Mouse (Mus musculus) neural tube, embryonic 11.5 days (tissue): ENCODE results near the gene Vgll4. TPM values are rescaled to one million over a fixed set of nuclear protein-coding genes. Genes with fewer than 3 reads are reported as not detected.

Experiments
- ATAC-seq: fragments of 200-750 bp; cut with Nextera tagmentation; 2 replicates; pipeline ENCODE4 v1.8.0; 2017; ENCODE audit warnings: moderate number of reproducible peaks, mild to moderate bottlenecking, moderate TSS enrichment, moderate library complexity; ENCODE audit not compliant: insufficient read depth, low FRiP score, low TSS enrichment
- DNase-seq: peaks from one replicate; pipeline ENCODE4 v3.0.0-alpha.2; 2015; ENCODE audit warnings: low spot score
- H3K27ac ChIP-seq: fragments of 300-500 bp; sonication (generic); 2 replicates; pipeline ENCODE4 v1.5.1; 2014; ENCODE audit warnings: low read depth, mild to moderate bottlenecking, low read length
- H3K27me3 ChIP-seq: fragments of 300-500 bp; sonication (generic); 2 replicates; pipeline ENCODE4 v1.6.1; 2014; ENCODE audit warnings: mild to moderate bottlenecking, low read length, mixed read lengths; ENCODE audit not compliant: control insufficient read depth, insufficient read depth
- H3K36me3 ChIP-seq: fragments of 300-500 bp; sonication (generic); 2 replicates; pipeline ENCODE4 v1.6.1; 2014; ENCODE audit warnings: mild to moderate bottlenecking, low read length, moderate library complexity, mixed read lengths; ENCODE audit not compliant: control insufficient read depth, insufficient read depth
- H3K4me1 ChIP-seq: fragments of 300-500 bp; sonication (generic); 2 replicates; pipeline ENCODE4 v1.6.1; 2014; ENCODE audit warnings: low read length, mixed read lengths; ENCODE audit not compliant: control insufficient read depth, insufficient read depth
- H3K4me2 ChIP-seq: fragments of 300-500 bp; sonication (generic); 2 replicates; pipeline ENCODE4 v1.6.1; 2014; ENCODE audit warnings: low read depth, mild to moderate bottlenecking, moderate library complexity
- H3K4me3 ChIP-seq: fragments of 300-500 bp; sonication (generic); 2 replicates; pipeline ENCODE4 v1.5.1; 2014; ENCODE audit warnings: low read depth, low read length
- H3K9ac ChIP-seq: fragments of 300-500 bp; sonication (generic); 2 replicates; pipeline ENCODE4 v1.6.1; 2014; ENCODE audit warnings: mild to moderate bottlenecking, low read length
- H3K9me3 ChIP-seq: fragments of 300-500 bp; sonication (generic); 2 replicates; pipeline ENCODE4 v1.6.1; 2016; ENCODE audit warnings: low read length; ENCODE audit not compliant: control insufficient read depth
- WGBS: fragments of 180-500 bp; shearing (Covaris S2); extraction: QIAGEN DNeasy Blood & Tissue Kit; methylation state at CpG from one replicate; pipeline ENCODE4 v1.1.7; 2014; 5-methylcytosine and 5-hydroxymethylcytosine counted together
- polyA plus RNA-seq: library from polyadenylated mRNA; unstranded; fragments of >200 nt; fragmentation: Nextera tagmentation; extraction: Ambion mirVana; gene quantifications from 2 replicates; pipeline ENCODE4 v1.2.1, GENCODE M21; 2014

Vgll4 gene
- polyA plus RNA-seq, 1 experiment from 2014 or later, result 62.3 TPM

GRCm38 (mm10) chr6:115005351-115005890 is 35.6 kb upstream of the Vgll4 start:
- no peak overlapping the region for H3K9ac ChIP-seq
- no peaks in the 10 kb centered on the region for H3K9me3 ChIP-seq
- no peaks in the 10 kb centered on the region for H3K4me1 ChIP-seq
- no peaks in the 10 kb centered on the region for H3K27me3 ChIP-seq
- DNase-seq, result no peak
- H3K4me2 ChIP-seq, result no peak overlapping the region
- no peaks in the 10 kb centered on the region for H3K36me3 ChIP-seq
- H3K27ac ChIP-seq, result no peak overlapping the region
- WGBS, result 90% methylated on average over 8 of the region's 8 CpGs
- no peak overlapping the region for H3K4me3 ChIP-seq
- no peak for ATAC-seq

- Histone ChIP-seq H3K4me2 (no peak overlapping the region), H3K4me3 (no peak overlapping the region), H3K9ac (no peak overlapping the region), H3K27ac (no peak overlapping the region), H3K27me3 (no peaks in the 10 kb centered on the region), H3K36me3 (no peaks in the 10 kb centered on the region), H3K4me1 (no peaks in the 10 kb centered on the region), H3K9me3 (no peaks in the 10 kb centered on the region)
- DNase-seq (no peak), ATAC-seq (no peak)
- WGBS, result 85% methylated on average over 8 of the region's 8 CpGs
These were observed 34.8 kb upstream of the Vgll4 start for GRCm38 (mm10) chr6:115004636-115005035.

GRCm38 (mm10) chr6:114998374-114999031 is 28.7 kb upstream of the Vgll4 start:
- Histone ChIP-seq H3K9ac (no peak overlapping the region), H3K4me2 (no peak overlapping the region), H3K27me3 (no peaks in the 10 kb centered on the region), H3K4me3 (no peak overlapping the region), H3K36me3 (no peaks in the 10 kb centered on the region), H3K4me1 (no peaks in the 10 kb centered on the region), H3K9me3 (no peaks in the 10 kb centered on the region), H3K27ac (no peak overlapping the region)
- 85% methylated on average over 16 of the region's 16 CpGs for WGBS
- DNase-seq (no peak), ATAC-seq (no peak)

- DNase-seq, result no peak
- H3K4me1 ChIP-seq, result no peaks in the 10 kb centered on the region
- H3K9ac ChIP-seq, result no peak overlapping the region
- H3K27ac ChIP-seq, result no peak overlapping the region
- H3K27me3 ChIP-seq, result no peaks in the 10 kb centered on the region
- no peak overlapping the region for H3K4me2 ChIP-seq
- no peaks in the 10 kb centered on the region for H3K9me3 ChIP-seq
- H3K4me3 ChIP-seq, result no peak overlapping the region
- 57% methylated on average over 5 of the region's 5 CpGs for WGBS
- no peaks in the 10 kb centered on the region for H3K36me3 ChIP-seq
- no peak for ATAC-seq
These were observed 27.7 kb upstream of the Vgll4 start for GRCm38 (mm10) chr6:114997471-114997870.

GRCm38 (mm10) chr6:114996910-114997309 is 27.1 kb upstream of the Vgll4 start:
- no peak overlapping the region for H3K4me3 ChIP-seq
- no peaks in the 10 kb centered on the region for H3K27me3 ChIP-seq
- no peak overlapping the region for H3K27ac ChIP-seq
- H3K4me1 ChIP-seq, result no peaks in the 10 kb centered on the region
- no peak overlapping the region for H3K4me2 ChIP-seq
- ATAC-seq (no peak), DNase-seq (no peak)
- H3K9me3 ChIP-seq, result no peaks in the 10 kb centered on the region
- 82% methylated on average over 5 of the region's 5 CpGs for WGBS
- no peak overlapping the region for H3K9ac ChIP-seq
- no peaks in the 10 kb centered on the region for H3K36me3 ChIP-seq

- no peaks in the 10 kb centered on the region for H3K27me3 ChIP-seq
- no peak overlapping the region for H3K4me2 ChIP-seq
- DNase-seq (no peak), ATAC-seq (no peak)
- no peaks in the 10 kb centered on the region for H3K4me1 ChIP-seq
- H3K4me3 ChIP-seq, result no peak overlapping the region
- H3K9me3 ChIP-seq, result no peaks in the 10 kb centered on the region
- 92% methylated on average over 5 of the region's 5 CpGs for WGBS
- H3K9ac ChIP-seq, result no peak overlapping the region
- H3K36me3 ChIP-seq, result no peaks in the 10 kb centered on the region
- no peak overlapping the region for H3K27ac ChIP-seq
These were observed 24.3 kb upstream of the Vgll4 start for GRCm38 (mm10) chr6:114994079-114994478.

GRCm38 (mm10) chr6:114993659-114994058 is 23.9 kb upstream of the Vgll4 start:
- Histone ChIP-seq H3K4me3 (no peak overlapping the region), H3K36me3 (no peaks in the 10 kb centered on the region), H3K27me3 (no peaks in the 10 kb centered on the region), H3K4me2 (no peak overlapping the region), H3K9ac (no peak overlapping the region), H3K4me1 (peaks cover 3% of the 10 kb centered on the region; the same call in 1 of the 2 replicates), H3K27ac (no peak overlapping the region), H3K9me3 (no peaks in the 10 kb centered on the region)
- ATAC-seq (no peak), DNase-seq (no peak)
- WGBS, result 80% methylated on average over 8 of the region's 8 CpGs

- H3K9me3 ChIP-seq, result no peaks in the 10 kb centered on the region
- 85% methylated on average over 4 of the region's 4 CpGs for WGBS
- DNase-seq (no peak), ATAC-seq (no peak)
- no peak overlapping the region for H3K27ac ChIP-seq
- H3K36me3 ChIP-seq, result no peaks in the 10 kb centered on the region
- no peak overlapping the region for H3K9ac ChIP-seq
- no peak overlapping the region for H3K4me2 ChIP-seq
- no peak overlapping the region for H3K4me3 ChIP-seq
- H3K27me3 ChIP-seq, result no peaks in the 10 kb centered on the region
- H3K4me1 ChIP-seq, result peaks cover 5% of the 10 kb centered on the region; the same call in 1 of the 2 replicates
These were observed 22.1 kb upstream of the Vgll4 start for GRCm38 (mm10) chr6:114991909-114992308.

- DNase-seq (no peak), ATAC-seq (no peak)
- WGBS, result 72% methylated on average over 3 of the region's 3 CpGs
These were observed 18.8 kb upstream of the Vgll4 start for GRCm38 (mm10) chr6:114988619-114988980.

More at GRCm38 (mm10) chr6:114988619-114988980, 18.8 kb upstream of the Vgll4 start:
- Histone ChIP-seq H3K27me3 (no peaks in the 10 kb centered on the region), H3K4me1 (peaks cover 5% of the 10 kb centered on the region; the same call in 1 of the 2 replicates), H3K27ac (no peak overlapping the region), H3K9me3 (no peaks in the 10 kb centered on the region), H3K36me3 (no peaks in the 10 kb centered on the region), H3K4me3 (no peak overlapping the region), H3K4me2 (no peak overlapping the region), H3K9ac (no peak overlapping the region)
